Mouse (Mus musculus) embryonic stem cell, embryonic (primary cell): ENCODE results near the gene Szt2.

ENCODE experiments used
- CTCF ChIA-PET, 4 experiments: fragments of 300-600 bp in 2 of 4; fragments of 350-600 bp in 2 of 4; sonication (Branson Sonifier 250); formaldehyde crosslinking; loops; one replicate each; lab custom pipeline; 2022; ENCODE audit warnings: inconsistent platforms in 2 of 4; lab: Charles Lee
- POLR2A ChIA-PET, 4 experiments: fragments of 300-600 bp in 2 of 4; fragments of 350-600 bp in 2 of 4; sonication (Branson Sonifier 250); formaldehyde crosslinking; loops; one replicate each; lab custom pipeline; 2022; ENCODE audit warnings: antibody characterized with exemption in 4 of 4, inconsistent platforms in 1 of 4; lab: Charles Lee

The Szt2 gene

GRCm38 (mm10) chr4:118409142-118409900, at the start of gene Szt2, which contains the start of gene Med8:
TSS of gene Szt2 (minus strand) at chr4:118409273.
TSS of gene Med8 (plus strand) at chr4:118409337.
- ChIA-PET CTCF (interaction anchor here in 2 of 4 experiments (0.6 to 0.9 kb wide), 2 partner anchors 13 to 106 kb away, joined by 3 to 5 read pairs; no protein-coding TSS in a partner anchor), POLR2A (interaction anchor here in 3 of 4 experiments (0.6 to 2.7 kb wide), 15 partner anchors 10 to 52 kb away, joined by 3 to 10 read pairs (median 4); partner anchors contain the start of gene Elovl1 (in 3 of the 3))

GRCm38 (mm10) chr4:118457345-118457975, 48.4 kb upstream of the Szt2 start, which contains the start of gene Mpl:
TSS of gene Mpl (minus strand) at chr4:118457513.
- CTCF ChIA-PET = interaction anchor here in 1 of 4 experiments (0.7 kb wide), 1 partner anchor 90 kb away, joined by 3 read pairs; no protein-coding TSS in a partner anchor
- POLR2A ChIA-PET = interaction anchor here in 1 of 4 experiments (0.6 kb wide), 1 partner anchor 52 kb away, joined by 6 read pairs; no protein-coding TSS in a partner anchor

- POLR2A ChIA-PET = interaction anchor here in 3 of 4 experiments (0.8 to 4.8 kb wide), 23 partner anchors 8 to 120 kb away, joined by 3 to 35 read pairs (median 3); partner anchors contain the start of genes Cdc20 (in 2 of the 3) and Elovl1 (in 2 of the 3)
Observed at GRCm38 (mm10) chr4:118446415-118447153, 37.5 kb upstream of the Szt2 start.

GRCm38 (mm10) chr4:118445781-118446414, 36.8 kb upstream of the Szt2 start:
- ChIA-PET POLR2A (interaction anchor here in 3 of 4 experiments (0.8 to 4.8 kb wide), 27 partner anchors 8 to 121 kb away, joined by 3 to 35 read pairs (median 4); partner anchors contain the start of genes Cdc20 (in 3 of the 3), Elovl1 (in 2 of the 3) and Tmem125 (in 1 of the 3)), CTCF (interaction anchor here (0.5 to 3.7 kb wide), 10 partner anchors 9 to 134 kb away, joined by 3 to 26 read pairs (median 4); no protein-coding TSS in a partner anchor)

More at GRCm38 (mm10) chr4:118446415-118447153, 37.5 kb upstream of the Szt2 start:
- CTCF ChIA-PET = interaction anchor here in 2 of 4 experiments (1.1 to 3.7 kb wide), 7 partner anchors 8 to 133 kb away, joined by 3 to 26 read pairs (median 4); no protein-coding TSS in a partner anchor

- POLR2A ChIA-PET = interaction anchor here in 3 of 4 experiments (0.7 to 4.8 kb wide), 15 partner anchors 8 to 935 kb away, joined by 3 to 35 read pairs (median 4); partner anchors contain the start of genes Cdc20 (in 3 of the 3), Elovl1 (in 1 of the 3) and Tmem125 (in 1 of the 3)
- CTCF ChIA-PET = interaction anchor here (0.5 to 3.7 kb wide), 7 partner anchors 24 to 134 kb away, joined by 3 to 26 read pairs (median 6); no protein-coding TSS in a partner anchor
Observed at GRCm38 (mm10) chr4:118445088-118445487, 36.0 kb upstream of the Szt2 start.

GRCm38 (mm10) chr4:118437829-118438253, 28.8 kb upstream of the Szt2 start:
- ChIA-PET POLR2A (interaction anchor here in 3 of 4 experiments (0.9 to 1.8 kb wide), 3 partner anchors 9 to 10 kb away, joined by 3 to 11 read pairs (median 6); partner anchors contain the start of gene Elovl1 (in 2 of the 3)), CTCF (no interaction called here)

GRCm38 (mm10) chr4:118436820-118437603, 27.9 kb upstream of the Szt2 start, which contains the start of gene Cdc20:
TSS of gene Cdc20 (minus strand) at chr4:118437352.
- POLR2A ChIA-PET = interaction anchor here (0.5 to 3.8 kb wide), 41 partner anchors 9 to 887 kb away, joined by 3 to 35 read pairs (median 4); partner anchors contain the start of genes Elovl1 (in 3 of the 4), Kdm4a (in 1 of the 4), Med8 (in 1 of the 4) and Tmem125 (in 1 of the 4)
- CTCF ChIA-PET = interaction anchor here in 3 of 4 experiments (0.6 to 1.1 kb wide), 4 partner anchors 129 to 509 kb away, joined by 3 to 4 read pairs (median 4); no protein-coding TSS in a partner anchor

- CTCF ChIA-PET = no interaction called here
- POLR2A ChIA-PET = interaction anchor here (0.6 to 3.2 kb wide), 18 partner anchors 9 to 251 kb away, joined by 3 to 19 read pairs (median 4); partner anchors contain the start of genes Med8 (in 1 of the 4) and Szt2 (in 1 of the 4)
Observed at GRCm38 (mm10) chr4:118432332-118432731, 23.3 kb upstream of the Szt2 start.

- ChIA-PET CTCF (interaction anchor here in 1 of 4 experiments (0.8 kb wide), 2 partner anchors 137 kb away, joined by 3 to 4 read pairs; no protein-coding TSS in a partner anchor), POLR2A (interaction anchor here in 2 of 4 experiments (0.6 to 2.5 kb wide), 12 partner anchors 7 to 513 kb away, joined by 3 to 20 read pairs (median 6); partner anchors contain the start of genes Cdc20 (in 2 of the 2), Kdm4a (in 2 of the 2), Med8 (in 1 of the 2) and Szt2 (in 1 of the 2))
Observed at GRCm38 (mm10) chr4:118429215-118429895, 20.3 kb upstream of the Szt2 start.

GRCm38 (mm10) chr4:118428531-118429214, 19.6 kb upstream of the Szt2 start:
- ChIA-PET POLR2A (interaction anchor here in 3 of 4 experiments (0.6 to 2.5 kb wide), 17 partner anchors 8 to 513 kb away, joined by 3 to 20 read pairs (median 5); partner anchors contain the start of genes Cdc20 (in 3 of the 3), Kdm4a (in 2 of the 3), Tmem125 (in 2 of the 3) and Med8 (in 1 of the 3)), CTCF (interaction anchor here in 1 of 4 experiments (0.6 to 1.1 kb wide), 4 partner anchors 137 to 685 kb away, joined by 3 to 4 read pairs (median 4); no protein-coding TSS in a partner anchor)

- ChIA-PET CTCF (interaction anchor here (0.6 to 1.6 kb wide), 9 partner anchors 70 to 1276 kb away, joined by 3 to 6 read pairs (median 3); no protein-coding TSS in a partner anchor), POLR2A (interaction anchor here in 3 of 4 experiments (0.6 to 3.3 kb wide), 35 partner anchors 8 to 681 kb away, joined by 3 to 20 read pairs (median 4); partner anchors contain the start of genes Cdc20 (in 3 of the 3), Kdm4a (in 2 of the 3), Tmem125 (in 2 of the 3) and Cfap57 (in 1 of the 3))
Observed at GRCm38 (mm10) chr4:118427768-118428451, 18.8 kb upstream of the Szt2 start, which contains the start of gene Elovl1. TSS of gene Elovl1 (plus strand) at chr4:118428093.

- CTCF ChIA-PET = interaction anchor here (0.6 to 1.6 kb wide), 7 partner anchors 70 to 1275 kb away, joined by 3 to 6 read pairs (median 3); no protein-coding TSS in a partner anchor
- POLR2A ChIA-PET = interaction anchor here (0.6 to 3.3 kb wide), 28 partner anchors 8 to 681 kb away, joined by 3 to 20 read pairs (median 4); partner anchors contain the start of genes Cdc20 (in 4 of the 4), Tmem125 (in 2 of the 4), Kdm4a (in 1 of the 4) and Med8 (in 1 of the 4)
Observed at GRCm38 (mm10) chr4:118427415-118427767, 18.3 kb upstream of the Szt2 start.

GRCm38 (mm10) chr4:118425374-118425773, 16.3 kb upstream of the Szt2 start:
- ChIA-PET POLR2A (interaction anchor here in 2 of 4 experiments (1.2 to 3.3 kb wide), 6 partner anchors 8 to 34 kb away, joined by 3 to 9 read pairs (median 5); partner anchors contain the start of gene Cdc20 (in 1 of the 2)), CTCF (interaction anchor here in 1 of 4 experiments (0.7 kb wide), 1 partner anchor 19 kb away, joined by 6 read pairs; no protein-coding TSS in a partner anchor)
